Mouse (Mus musculus) liver, embryonic 14.5 days (tissue): ENCODE results near the gene Ppp6r3. TPM values are rescaled to one million over a fixed set of nuclear protein-coding genes. Genes with fewer than 3 reads are reported as not detected.
A peak's percentile ranks its signal among the peaks of the same experiment; 100 is the strongest.

ENCODE experiments used
- ATAC-seq: fragments of 200-750 bp; cut with Nextera tagmentation; 2 replicates; pipeline ENCODE4 v1.8.0; 2017; ENCODE audit warnings: moderate number of reproducible peaks, mild to moderate bottlenecking, moderate library complexity; ENCODE audit not compliant: insufficient read depth
- DNase-seq, 3 experiments: peaks; one replicate each; pipeline ENCODE4 v3.0.0-alpha.2; 2012 to 2013; ENCODE audit warnings: low read depth in 3 of 3, low spot score in 3 of 3
- H3K27ac ChIP-seq: fragments of 300-500 bp; sonication (generic); 2 replicates; pipeline ENCODE4 v1.5.1; 2014; ENCODE audit warnings: moderate library complexity, mild to moderate bottlenecking, control low read depth, inconsistent platforms
- H3K27me3 ChIP-seq: fragments of 300-500 bp; sonication (generic); 2 replicates; pipeline ENCODE4 v1.6.1; 2014; ENCODE audit warnings: mild to moderate bottlenecking, low read length, moderate library complexity; ENCODE audit not compliant: control insufficient read depth, insufficient read depth
- H3K36me3 ChIP-seq: fragments of 300-500 bp; sonication (generic); replicated peaks from 2 replicates; pipeline ENCODE4 v1.6.1; 2014; ENCODE audit warnings: low read depth; ENCODE audit not compliant: control insufficient read depth, insufficient read depth
- H3K4me1 ChIP-seq, 2 experiments: fragments of 200-500 bp in 1 of 2; fragments of 300-500 bp in 1 of 2; sonication (generic) in 1 of 2; replicated peaks; 2 replicates each; pipeline ENCODE4 v1.6.1; 2012 to 2014; ENCODE audit warnings: antibody characterized with exemption in 1 of 2, inconsistent platforms in 1 of 2, low read length in 1 of 2; ENCODE audit not compliant: control insufficient read depth in 2 of 2, insufficient read depth in 2 of 2
- H3K4me2 ChIP-seq: fragments of 300-500 bp; sonication (generic); 2 replicates; pipeline ENCODE4 v1.6.1; 2014; ENCODE audit warnings: low read depth, mild to moderate bottlenecking, control low read depth, moderate library complexity
- H3K4me3 ChIP-seq, 2 experiments: fragments of 200-500 bp in 1 of 2; fragments of 300-500 bp in 1 of 2; sonication (generic) in 1 of 2; 2 replicates each; pipeline ENCODE4 v1.5.1; 2012 to 2014; ENCODE audit warnings: low read depth in 2 of 2, low read length in 2 of 2, mild to moderate bottlenecking in 2 of 2, control low read depth in 1 of 2, inconsistent platforms in 1 of 2, moderate library complexity in 1 of 2; ENCODE audit not compliant: insufficient read depth in 1 of 2
- H3K9ac ChIP-seq: fragments of 300-500 bp; sonication (generic); replicated peaks from 2 replicates; pipeline ENCODE4 v1.6.1; 2014; ENCODE audit warnings: mild to moderate bottlenecking, control low read depth, moderate library complexity
- H3K9me3 ChIP-seq: fragments of 300-500 bp; sonication (generic); 2 replicates; pipeline ENCODE4 v1.6.1; 2016; ENCODE audit warnings: low read length, mixed read lengths; ENCODE audit not compliant: control insufficient read depth
- CTCF ChIP-seq: IDR thresholded peaks from 2 replicates; pipeline ENCODE4 v1.5.1; 2016; ENCODE audit warnings: antibody characterized with exemption, low read depth, control low read depth
- EP300 ChIP-seq: IDR thresholded peaks from 2 replicates; pipeline ENCODE4 v1.6.1; 2016; ENCODE audit warnings: antibody characterized with exemption, low read depth
- WGBS: fragments of 180-500 bp; shearing (Covaris S2); extraction: QIAGEN DNeasy Blood & Tissue Kit; methylation state at CpG from one replicate; pipeline ENCODE4 v1.1.7; 2014; ENCODE audit not compliant: insufficient replicate concordance; 5-methylcytosine and 5-hydroxymethylcytosine counted together
- polyA plus RNA-seq, 2 experiments: library from polyadenylated mRNA; depleted of rRNA in 1 of 2; stranded (reverse) in 1 of 2; unstranded in 1 of 2; fragments of >200 nt; fragmentation: Nextera tagmentation in 1 of 2; extraction: Ambion mirVana in 1 of 2; gene quantifications; 2 replicates each; pipeline versions ENCODE4 v1.2.1 to v1.2.3; 2012 to 2014

Gene Ppp6r3
- polyA plus RNA-seq, 2 experiments, result 22.6 TPM

DNA sequence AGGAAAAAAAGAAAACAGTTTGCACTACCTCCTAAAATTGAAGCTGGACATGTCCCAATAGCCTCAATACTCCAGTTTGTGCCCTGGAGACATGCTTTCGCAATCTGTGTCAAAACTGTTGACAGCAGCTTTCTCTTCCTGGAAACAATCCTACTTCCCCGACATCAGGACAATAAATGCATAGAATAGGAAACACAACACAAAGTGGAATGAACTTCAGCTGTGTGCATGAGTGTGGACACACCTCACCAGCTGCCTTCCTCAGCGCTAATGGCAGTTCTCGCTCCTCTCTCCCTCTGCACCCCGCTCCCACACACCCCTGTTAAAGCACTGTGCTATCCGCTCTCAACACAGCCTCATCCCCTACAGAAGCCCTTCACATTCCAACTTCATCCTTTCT is 12.8 kb downstream of the Ppp6r3 start:
- no peak overlapping the region for H3K4me2 ChIP-seq
- H3K36me3 ChIP-seq, result no peaks in the 10 kb centered on the region; the same call in 1 of the 2 replicates
- H3K4me3 ChIP-seq, result no peak overlapping the region
- ATAC-seq (no peak), DNase-seq (no peak)
- WGBS, result 83% methylated on average over 6 of the region's 6 CpGs
- TF ChIP-seq CTCF (no peak), EP300 (no peak)
- no peaks in the 10 kb centered on the region for H3K27me3 ChIP-seq
- no peak overlapping the region for H3K27ac ChIP-seq
- no peak overlapping the region for H3K9ac ChIP-seq
- H3K4me1 ChIP-seq, result peaks cover 0 to 5% of the 10 kb centered on the region in 2 experiments; a peak in 1 of 4 replicates
- no peaks in the 10 kb centered on the region for H3K9me3 ChIP-seq

DNA sequence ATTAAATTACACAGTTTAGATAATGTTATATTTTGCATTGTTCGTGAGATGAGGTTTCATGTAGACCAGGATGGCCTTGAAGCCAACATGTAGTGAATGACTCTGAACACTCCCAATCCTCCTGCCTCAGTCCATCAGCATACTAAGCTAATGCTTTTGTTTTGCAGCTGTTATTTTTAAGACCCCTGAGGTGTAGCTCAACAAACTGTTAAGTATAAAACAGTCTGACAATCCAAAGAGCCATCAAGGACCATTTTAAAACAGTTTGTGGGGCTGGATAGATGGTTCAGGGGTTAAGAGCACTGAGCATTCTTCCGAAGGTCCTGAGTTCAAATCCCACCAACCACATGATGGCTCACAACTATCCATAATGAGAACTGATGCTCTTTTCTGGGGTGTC is 13.3 kb downstream of the Ppp6r3 start:
- H3K4me3 ChIP-seq, result no peak overlapping the region
- TF ChIP-seq EP300, result no peak
- DNase-seq (no peak), ATAC-seq (no peak)
- H3K36me3 ChIP-seq, result no peaks in the 10 kb centered on the region
- H3K27ac ChIP-seq, result no peak overlapping the region
- 85% methylated on average over 2 of the region's 2 CpGs for WGBS
- peaks cover 0 to 8% of the 10 kb centered on the region in 2 experiments; a peak in 1 of 4 replicates for H3K4me1 ChIP-seq
- no peak overlapping the region for H3K9ac ChIP-seq
- no peaks in the 10 kb centered on the region for H3K9me3 ChIP-seq
- H3K4me2 ChIP-seq, result no peak overlapping the region
- no peaks in the 10 kb centered on the region for H3K27me3 ChIP-seq

DNA sequence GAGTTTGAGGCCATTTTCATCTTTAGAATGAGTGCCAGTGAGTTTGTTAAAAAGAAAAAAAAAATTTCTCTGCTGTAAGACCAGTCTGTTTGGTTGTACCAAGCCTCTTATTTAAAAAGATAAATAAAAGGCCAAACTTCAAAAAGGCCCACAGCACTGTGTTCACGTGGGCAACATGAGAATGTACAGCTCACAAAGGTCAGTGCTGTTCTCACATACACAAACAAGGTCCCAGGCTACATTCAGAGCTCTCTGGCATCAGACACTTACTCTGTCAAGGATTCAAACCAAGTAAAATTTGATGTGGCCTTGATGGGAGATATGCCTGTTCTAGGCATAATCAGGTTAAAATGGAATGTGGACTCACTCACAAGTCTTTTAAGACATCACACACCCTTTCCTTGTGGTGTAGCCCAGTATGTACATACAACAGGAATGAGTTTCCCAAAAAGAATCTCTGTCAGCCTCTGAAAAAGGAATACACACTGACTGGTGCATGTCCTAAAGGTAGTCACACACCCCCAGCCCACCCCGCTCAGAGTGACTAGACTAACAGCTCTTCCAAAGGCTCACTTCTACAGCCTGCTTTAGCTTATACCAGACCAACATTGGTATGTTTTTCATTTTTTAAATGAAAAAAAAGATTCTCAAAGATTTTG is 19.3 kb downstream of the Ppp6r3 start:
- ATAC-seq (0 out of 2 replicates have a peak, but pooled peaks have one; percentile 31), DNase-seq (peak in 1 of 3 experiments; percentile 24)
- no peaks in the 10 kb centered on the region for H3K27me3 ChIP-seq
- H3K9me3 ChIP-seq, result no peaks in the 10 kb centered on the region
- 91% methylated on average over 2 of the region's 2 CpGs for WGBS
- H3K36me3 ChIP-seq, result no peaks in the 10 kb centered on the region
- no peak overlapping the region for H3K4me3 ChIP-seq
- no peak overlapping the region for H3K27ac ChIP-seq
- H3K9ac ChIP-seq, result no peak overlapping the region
- no peak for TF ChIP-seq CTCF
- TF ChIP-seq EP300, result no peak
- peaks cover 2 to 9% of the 10 kb centered on the region in 2 experiments; a peak in 2 of 4 replicates for H3K4me1 ChIP-seq
- H3K4me2 ChIP-seq, result no peak overlapping the region

DNA sequence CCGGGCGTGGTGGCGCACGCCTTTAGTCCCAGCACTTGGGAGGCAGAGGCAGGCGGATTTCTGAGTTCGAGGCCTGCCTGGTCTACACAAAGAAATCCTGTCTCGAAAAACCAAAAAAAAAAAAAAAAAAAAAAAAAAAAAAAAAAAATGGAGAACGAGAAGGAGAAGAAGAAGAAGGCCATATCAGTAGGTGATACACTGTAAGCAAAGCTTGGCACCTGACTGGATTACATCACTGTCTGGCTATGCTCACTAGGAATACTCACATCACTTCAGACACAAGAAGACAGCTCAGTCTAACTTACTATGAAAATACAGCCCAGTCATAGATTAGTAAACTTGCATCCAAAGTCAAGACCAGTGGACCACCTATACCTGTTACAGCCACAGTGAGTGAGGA is 20.8 kb downstream of the Ppp6r3 start:
- H3K4me1 ChIP-seq, result peaks cover 2 to 9% of the 10 kb centered on the region in 2 experiments; a peak in 2 of 4 replicates
- ATAC-seq, result no peak
- no peak for DNase-seq
- H3K27ac ChIP-seq, result no peak overlapping the region
- no peaks in the 10 kb centered on the region for H3K36me3 ChIP-seq
- H3K4me2 ChIP-seq, result no peak overlapping the region
- WGBS, result 82% methylated on average over 8 of the region's 8 CpGs
- no peaks in the 10 kb centered on the region for H3K27me3 ChIP-seq
- H3K4me3 ChIP-seq, result no peak overlapping the region
- H3K9ac ChIP-seq, result no peak overlapping the region
- no peak for TF ChIP-seq EP300
- TF ChIP-seq CTCF, result no peak
- H3K9me3 ChIP-seq, result no peaks in the 10 kb centered on the region

DNA sequence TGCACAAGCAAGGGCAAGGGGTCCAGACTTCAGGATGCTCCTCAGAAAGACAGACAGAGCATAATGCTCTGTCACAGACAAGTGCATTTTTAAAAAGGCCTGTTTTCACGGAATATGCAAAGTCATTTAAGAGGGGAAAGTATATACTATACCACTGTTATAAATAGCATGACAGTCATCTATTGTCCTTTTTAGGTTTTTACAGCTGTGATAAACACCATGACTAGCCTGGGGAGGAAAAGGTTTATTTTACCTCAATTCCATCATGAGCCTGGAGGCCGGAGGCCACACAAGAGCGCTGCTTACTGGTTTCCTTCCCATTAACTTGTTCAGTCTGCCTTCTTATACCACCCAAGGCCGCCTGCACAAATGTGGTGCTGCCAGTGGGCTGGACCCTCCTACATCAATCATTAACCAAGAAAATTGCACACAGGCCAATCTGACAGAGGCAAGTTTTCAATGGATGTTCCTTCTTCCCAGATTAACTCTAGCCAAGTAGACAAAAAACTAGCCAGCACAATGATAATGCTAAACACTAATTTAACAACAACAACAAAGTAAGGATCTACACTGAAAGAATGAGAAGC is 23.9 kb downstream of the Ppp6r3 start:
- no peak overlapping the region for H3K9ac ChIP-seq
- no peak overlapping the region for H3K4me2 ChIP-seq
- H3K9me3 ChIP-seq, result no peaks in the 10 kb centered on the region
- peaks cover 2 to 6% of the 10 kb centered on the region in 2 experiments; a peak in 2 of 4 replicates for H3K4me1 ChIP-seq
- 66% methylated on average over 4 of the region's 4 CpGs for WGBS
- no peak overlapping the region for H3K27ac ChIP-seq
- no peak overlapping the region for H3K4me3 ChIP-seq
- no peaks in the 10 kb centered on the region for H3K36me3 ChIP-seq
- H3K27me3 ChIP-seq, result no peaks in the 10 kb centered on the region
- no peak for DNase-seq
- TF ChIP-seq EP300 (no peak), CTCF (no peak)
- no peak for ATAC-seq
